Mouse (Mus musculus): Measurements from ENCODE around the gene Dnajb11. TPM values are rescaled to one million over a fixed set of nuclear protein-coding genes. Genes with fewer than 3 reads are reported as not detected.

The Dnajb11 gene
- polyA plus RNA-seq, 1 experiment = 70.2 TPM

- Histone ChIP-seq H3K36me3 (ENCODE audit: control insufficient read depth, insufficient read depth) (no peaks in the 10 kb centered on the region), H3K79me3 (ENCODE audit: low read depth) (no peaks in the 10 kb centered on the region), H3K79me2 (ENCODE audit: control insufficient read depth, insufficient read depth) (no peaks in the 10 kb centered on the region), H3K27me3 (ENCODE audit: control insufficient read depth, insufficient read depth, insufficient read length) (peaks cover 20% of the 10 kb centered on the region), H3ac (ENCODE audit: control insufficient read depth, insufficient read length, low read depth) (no peak overlapping the region), H3K4me3 (ENCODE audit: insufficient read depth, poor library complexity, severe bottlenecking) (no peak overlapping the region)
- TF ChIP-seq CEBPB (IDR thresholded peaks at IDR 0.05; ENCODE audit: low read depth) = no peak
Observed at GRCm38 (mm10) chr16:22899866-22900570, 42.4 kb downstream of the Dnajb11 start.

GRCm38 (mm10) chr16:22901326-22901725 lies 43.7 kb downstream of the Dnajb11 start:
- TF ChIP-seq MAX (IDR thresholded peaks at IDR 0.05) = no peak
- TF ChIP-seq CEBPB (IDR thresholded peaks at IDR 0.05; ENCODE audit: low read depth) = no peak
- TF ChIP-seq CTCF (IDR thresholded peaks at IDR 0.05; ENCODE audit: control insufficient read depth, insufficient read depth, insufficient read length) = no peak
- no peak for TF ChIP-seq USF1 (IDR thresholded peaks at IDR 0.05; ENCODE audit: low read depth)
- TF ChIP-seq MYOG (IDR thresholded peaks at IDR 0.05; ENCODE audit: control insufficient read depth, extremely low read depth, insufficient read length) = no peak
- TF ChIP-seq MYOD1 (IDR thresholded peaks at IDR 0.05; ENCODE audit: control insufficient read depth, insufficient read length, low read depth) = no peak
- TF ChIP-seq FOSL1 (IDR thresholded peaks at IDR 0.05; ENCODE audit: insufficient read depth, low read length, poor library complexity, severe bottlenecking) = no peak
- peaks cover 17% of the 10 kb centered on the region for H3K27me3 ChIP-seq (ENCODE audit: control insufficient read depth, insufficient read depth, insufficient read length)
- H3K79me3 ChIP-seq (ENCODE audit: low read depth) = no peaks in the 10 kb centered on the region
- no peaks in the 10 kb centered on the region for H3K36me3 ChIP-seq (ENCODE audit: control insufficient read depth, insufficient read depth)
- H3K4me3 ChIP-seq (ENCODE audit: insufficient read depth, poor library complexity, severe bottlenecking) = no peak overlapping the region
- no peak overlapping the region for H3ac ChIP-seq (ENCODE audit: control insufficient read depth, insufficient read length, low read depth)
- H3K79me2 ChIP-seq (ENCODE audit: control insufficient read depth, insufficient read depth) = no peaks in the 10 kb centered on the region

DNA sequence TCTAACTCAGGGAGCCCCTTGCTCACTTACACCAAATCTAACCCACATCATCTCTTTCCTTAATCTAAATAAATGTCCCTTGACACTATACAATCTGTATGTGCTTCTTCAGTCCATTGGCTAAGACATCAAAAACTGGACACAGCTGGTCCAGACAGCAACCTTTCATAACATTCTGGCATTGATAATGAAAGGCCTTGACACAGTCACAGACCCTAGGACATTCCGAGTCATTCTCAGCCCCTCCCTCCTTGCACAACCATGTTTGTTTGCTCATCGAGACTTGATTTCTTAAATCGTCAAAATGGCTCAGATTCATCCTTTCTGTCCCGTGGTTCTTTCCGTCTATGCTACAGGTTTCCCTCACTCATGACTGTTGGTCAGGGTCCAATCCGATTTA lies 51.6 kb downstream of the Dnajb11 start:
- Histone ChIP-seq H3K79me2 (ENCODE audit: control insufficient read depth, insufficient read depth) (no peaks in the 10 kb centered on the region), H3K27me3 (ENCODE audit: control insufficient read depth, insufficient read depth, insufficient read length) (peaks cover 3% of the 10 kb centered on the region), H3K36me3 (ENCODE audit: control insufficient read depth, insufficient read depth) (no peaks in the 10 kb centered on the region), H3K4me3 (ENCODE audit: insufficient read depth, poor library complexity, severe bottlenecking) (no peak overlapping the region), H3K79me3 (ENCODE audit: low read depth) (no peaks in the 10 kb centered on the region), H3ac (ENCODE audit: control insufficient read depth, insufficient read length, low read depth) (no peak overlapping the region)
- TF ChIP-seq MAX (IDR thresholded peaks at IDR 0.05) (no peak), USF1 (IDR thresholded peaks at IDR 0.05; ENCODE audit: low read depth) (no peak), MYOG (IDR thresholded peaks at IDR 0.05; ENCODE audit: control insufficient read depth, extremely low read depth, insufficient read length) (no peak), FOSL1 (IDR thresholded peaks at IDR 0.05; ENCODE audit: insufficient read depth, low read length, poor library complexity, severe bottlenecking) (no peak), MYOD1 (IDR thresholded peaks at IDR 0.05; ENCODE audit: control insufficient read depth, insufficient read length, low read depth) (no peak), CTCF (IDR thresholded peaks at IDR 0.05; ENCODE audit: control insufficient read depth, insufficient read depth, insufficient read length) (no peak), CEBPB (IDR thresholded peaks at IDR 0.05; ENCODE audit: low read depth) (no peak)

- H3K4me3 ChIP-seq (ENCODE audit: insufficient read depth, poor library complexity, severe bottlenecking) = no peak overlapping the region
- TF ChIP-seq CTCF (IDR thresholded peaks at IDR 0.05; ENCODE audit: control insufficient read depth, insufficient read depth, insufficient read length) (no peak), FOSL1 (IDR thresholded peaks at IDR 0.05; ENCODE audit: insufficient read depth, low read length, poor library complexity, severe bottlenecking) (no peak), MYOD1 (IDR thresholded peaks at IDR 0.05; ENCODE audit: control insufficient read depth, insufficient read length, low read depth) (no peak), USF1 (IDR thresholded peaks at IDR 0.05; ENCODE audit: low read depth) (no peak)
Observed at GRCm38 (mm10) chr16:22911986-22912385, 54.3 kb downstream of the Dnajb11 start.

DNA sequence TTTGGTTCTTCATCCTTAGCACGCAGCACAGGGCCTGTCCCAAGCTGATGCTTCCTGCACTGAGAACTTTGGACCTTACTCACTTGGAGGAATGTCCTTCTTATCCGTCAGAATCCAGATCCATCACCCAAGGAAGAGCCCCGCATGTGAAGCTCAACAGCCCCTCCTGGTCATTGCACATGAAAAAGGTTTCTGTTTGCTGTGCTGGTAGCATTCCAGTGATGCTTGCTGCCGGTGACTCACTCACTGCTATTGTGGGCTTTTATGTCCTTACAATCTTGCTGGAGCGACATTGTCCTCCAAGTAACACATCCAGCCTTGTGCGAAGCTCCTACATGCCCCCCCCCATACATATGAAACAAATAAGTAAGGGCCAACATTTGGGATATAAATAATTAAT lies 55.2 kb downstream of the Dnajb11 start:
- H3K79me3 ChIP-seq (ENCODE audit: low read depth) = no peaks in the 10 kb centered on the region
- no peak overlapping the region for H3K4me3 ChIP-seq (ENCODE audit: insufficient read depth, poor library complexity, severe bottlenecking)
- no peak overlapping the region for H3ac ChIP-seq (ENCODE audit: control insufficient read depth, insufficient read length, low read depth)
- no peak for TF ChIP-seq FOSL1 (IDR thresholded peaks at IDR 0.05; ENCODE audit: insufficient read depth, low read length, poor library complexity, severe bottlenecking)
- TF ChIP-seq MAX (IDR thresholded peaks at IDR 0.05) = no peak
- no peak for TF ChIP-seq USF1 (IDR thresholded peaks at IDR 0.05; ENCODE audit: low read depth)
- TF ChIP-seq MYOD1 (IDR thresholded peaks at IDR 0.05; ENCODE audit: control insufficient read depth, insufficient read length, low read depth) = no peak
- no peak for TF ChIP-seq CEBPB (IDR thresholded peaks at IDR 0.05; ENCODE audit: low read depth)
- no peak for TF ChIP-seq CTCF (IDR thresholded peaks at IDR 0.05; ENCODE audit: control insufficient read depth, insufficient read depth, insufficient read length)
- no peak for TF ChIP-seq MYOG (IDR thresholded peaks at IDR 0.05; ENCODE audit: control insufficient read depth, extremely low read depth, insufficient read length)
- H3K27me3 ChIP-seq (ENCODE audit: control insufficient read depth, insufficient read depth, insufficient read length) = no peaks in the 10 kb centered on the region
- no peaks in the 10 kb centered on the region for H3K36me3 ChIP-seq (ENCODE audit: control insufficient read depth, insufficient read depth)
- H3K79me2 ChIP-seq (ENCODE audit: control insufficient read depth, insufficient read depth) = no peaks in the 10 kb centered on the region

More at GRCm38 (mm10) chr16:22911986-22912385, 54.3 kb downstream of the Dnajb11 start:
- Histone ChIP-seq H3ac (ENCODE audit: control insufficient read depth, insufficient read length, low read depth) (no peak overlapping the region), H3K36me3 (ENCODE audit: control insufficient read depth, insufficient read depth) (no peaks in the 10 kb centered on the region), H3K79me3 (ENCODE audit: low read depth) (no peaks in the 10 kb centered on the region), H3K79me2 (ENCODE audit: control insufficient read depth, insufficient read depth) (no peaks in the 10 kb centered on the region), H3K27me3 (ENCODE audit: control insufficient read depth, insufficient read depth, insufficient read length) (no peaks in the 10 kb centered on the region)

GRCm38 (mm10) chr16:22914276-22914675 lies 56.6 kb downstream of the Dnajb11 start:
- no peak overlapping the region for H3K4me3 ChIP-seq (ENCODE audit: insufficient read depth, poor library complexity, severe bottlenecking)
- no peak for TF ChIP-seq MYOD1 (IDR thresholded peaks at IDR 0.05; ENCODE audit: control insufficient read depth, insufficient read length, low read depth)
- TF ChIP-seq CTCF (IDR thresholded peaks at IDR 0.05; ENCODE audit: control insufficient read depth, insufficient read depth, insufficient read length) = no peak
- no peak for TF ChIP-seq MAX (IDR thresholded peaks at IDR 0.05)
- TF ChIP-seq USF1 (IDR thresholded peaks at IDR 0.05; ENCODE audit: low read depth) = no peak
- TF ChIP-seq MYOG (IDR thresholded peaks at IDR 0.05; ENCODE audit: control insufficient read depth, extremely low read depth, insufficient read length) = no peak
- TF ChIP-seq FOSL1 (IDR thresholded peaks at IDR 0.05; ENCODE audit: insufficient read depth, low read length, poor library complexity, severe bottlenecking) = no peak
- H3K27me3 ChIP-seq (ENCODE audit: control insufficient read depth, insufficient read depth, insufficient read length) = no peaks in the 10 kb centered on the region
- H3K79me2 ChIP-seq (ENCODE audit: control insufficient read depth, insufficient read depth) = no peaks in the 10 kb centered on the region
- H3ac ChIP-seq (ENCODE audit: control insufficient read depth, insufficient read length, low read depth) = no peak overlapping the region
- H3K36me3 ChIP-seq (ENCODE audit: control insufficient read depth, insufficient read depth) = no peaks in the 10 kb centered on the region
- no peaks in the 10 kb centered on the region for H3K79me3 ChIP-seq (ENCODE audit: low read depth)
